Mouse (Mus musculus) embryonic fibroblast, embryonic 13.5 days (primary cell): ENCODE results near the gene Ipo11. TPM values are rescaled to one million over a fixed set of nuclear protein-coding genes. Genes with fewer than 3 reads are reported as not detected.

Experiments
- H3K27ac ChIP-seq: 2 replicates; pipeline ENCODE4 v1.5.1; 2012; ENCODE audit warnings: low read length, control low read depth, inconsistent platforms; ENCODE audit not compliant: insufficient read depth
- H3K4me1 ChIP-seq: 2 replicates; pipeline ENCODE4 v1.6.1; 2011; ENCODE audit warnings: low read length; ENCODE audit not compliant: control insufficient read depth, insufficient read depth
- H3K4me3 ChIP-seq: 2 replicates; pipeline ENCODE4 v1.5.1; 2011; ENCODE audit warnings: mild to moderate bottlenecking, control low read depth, low read length; ENCODE audit not compliant: insufficient read depth
- CTCF ChIP-seq: IDR thresholded peaks from 2 replicates; pipeline ENCODE4 v1.5.1; 2011; ENCODE audit warnings: mild to moderate bottlenecking, control low read depth, low read length, moderate library complexity, borderline replicate concordance; ENCODE audit not compliant: insufficient read depth
- POLR2A ChIP-seq: IDR thresholded peaks from 2 replicates; pipeline ENCODE4 v1.6.1; 2011; ENCODE audit warnings: low read depth, mild to moderate bottlenecking, control low read depth, low read length, moderate library complexity
- polyA plus RNA-seq: library from polyadenylated mRNA; stranded (reverse); fragments of >200 nt; gene quantifications from 2 replicates; pipeline ENCODE4 v1.2.4, GENCODE M21; 2011; ENCODE audit warnings: low read depth; ENCODE audit not compliant: missing spikeins, insufficient read length

The Ipo11 gene
- polyA plus RNA-seq, 1 experiment = 38.1 TPM

DNA sequence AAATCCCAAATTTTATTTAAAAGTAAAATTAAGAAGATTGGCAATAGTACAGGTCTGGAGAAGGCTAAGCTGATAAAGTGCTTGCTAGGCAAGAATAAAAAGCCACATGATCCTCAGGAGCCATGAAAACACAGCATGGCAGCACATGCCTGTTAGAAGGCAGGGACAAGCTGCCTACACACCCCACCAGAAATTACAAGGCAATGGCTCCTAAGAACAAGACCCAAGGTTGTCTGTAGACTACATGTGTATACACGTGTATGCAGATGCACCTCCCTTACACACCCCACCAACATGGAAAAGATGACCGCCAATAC, 112.9 kb downstream of the Ipo11 start:
- TF ChIP-seq POLR2A = no peak
- TF ChIP-seq CTCF = no peak
- Histone ChIP-seq H3K4me1 (no peaks in the 10 kb centered on the region; the same call in 1 of the 2 replicates), H3K27ac (no peak overlapping the region), H3K4me3 (no peak overlapping the region)

DNA sequence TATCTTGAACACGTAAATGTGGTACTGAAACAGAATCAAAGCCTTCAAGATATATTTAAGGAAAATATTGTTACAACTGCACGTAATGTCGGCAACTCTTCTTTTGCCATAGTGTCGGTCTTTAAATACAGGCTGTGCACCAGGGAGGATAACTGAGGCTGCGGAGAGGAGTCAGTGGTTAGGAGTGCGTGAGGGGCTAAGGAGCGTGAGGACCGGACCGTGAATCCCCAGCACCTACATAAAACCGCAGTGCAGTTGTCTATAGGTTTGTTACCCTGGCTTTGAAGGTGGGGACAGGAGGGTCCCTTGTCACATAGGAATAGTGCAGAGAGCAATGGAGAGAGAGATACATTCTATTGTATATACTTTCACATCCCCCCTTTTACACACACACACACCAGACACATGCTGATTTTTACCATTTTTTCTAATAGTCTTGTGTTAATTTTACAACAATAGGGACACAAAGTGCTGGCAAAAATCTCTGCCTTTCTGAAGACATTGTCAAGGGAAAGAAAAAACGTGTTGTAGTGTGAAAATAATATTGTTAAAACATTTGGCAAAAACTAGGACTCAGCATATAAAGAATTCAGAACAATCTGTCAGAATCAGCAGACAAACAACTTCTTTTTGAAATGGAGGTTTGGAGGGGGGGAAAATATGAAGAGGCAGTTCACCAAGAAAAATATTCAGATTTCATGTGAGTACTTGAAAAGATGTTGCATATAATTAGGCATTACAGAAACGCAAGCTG, 113.5 kb downstream of the Ipo11 start:
- H3K4me3 ChIP-seq = no peak overlapping the region
- H3K27ac ChIP-seq = no peak overlapping the region
- TF ChIP-seq CTCF (no peak), POLR2A (no peak)
- no peaks in the 10 kb centered on the region; the same call in 1 of the 2 replicates for H3K4me1 ChIP-seq

DNA sequence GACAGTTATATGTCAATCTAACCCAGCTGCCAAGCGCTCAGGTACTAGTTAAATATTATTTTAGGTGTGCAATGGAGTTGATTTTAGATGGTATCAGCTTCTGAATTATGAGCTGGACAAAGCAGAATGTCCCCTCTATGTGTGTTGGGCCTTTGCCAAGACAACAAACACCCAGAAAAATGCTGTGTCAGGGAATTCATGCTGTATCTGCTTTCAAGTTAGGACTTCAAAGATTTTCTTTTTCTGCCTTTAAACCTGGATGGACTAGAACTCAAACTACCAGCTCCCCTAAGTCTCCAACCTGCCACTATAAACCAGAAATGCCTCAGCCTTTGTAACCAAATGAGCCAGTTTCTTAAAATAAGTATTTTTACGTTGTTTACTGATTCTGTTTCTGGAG, 116.6 kb downstream of the Ipo11 start:
- Histone ChIP-seq H3K4me3 (no peak overlapping the region), H3K4me1 (no peaks in the 10 kb centered on the region; the same call in 1 of the 2 replicates), H3K27ac (no peak overlapping the region)
- TF ChIP-seq POLR2A (no peak), CTCF (no peak)

DNA sequence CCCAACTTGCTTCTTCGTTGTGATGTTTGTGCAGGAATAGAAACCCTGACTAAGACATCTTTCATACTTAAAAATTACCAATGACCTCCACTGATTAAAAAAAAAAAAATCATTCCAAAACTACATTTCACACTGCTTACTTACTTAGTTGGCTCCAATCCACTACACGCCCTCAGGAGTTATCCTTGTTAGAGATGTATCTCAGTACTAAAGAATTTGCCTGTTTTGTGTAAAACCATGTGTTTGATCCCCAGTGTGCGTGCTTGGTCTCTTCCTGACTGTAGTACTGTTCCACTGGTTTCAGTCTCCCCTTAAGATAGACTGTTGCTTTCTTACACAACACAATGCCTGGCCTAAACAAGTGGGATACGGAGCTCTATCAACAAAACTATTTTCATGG, 117.0 kb downstream of the Ipo11 start:
- H3K27ac ChIP-seq = no peak overlapping the region
- TF ChIP-seq CTCF = no peak
- no peak for TF ChIP-seq POLR2A
- no peaks in the 10 kb centered on the region; the same call in 1 of the 2 replicates for H3K4me1 ChIP-seq
- H3K4me3 ChIP-seq = no peak overlapping the region

DNA sequence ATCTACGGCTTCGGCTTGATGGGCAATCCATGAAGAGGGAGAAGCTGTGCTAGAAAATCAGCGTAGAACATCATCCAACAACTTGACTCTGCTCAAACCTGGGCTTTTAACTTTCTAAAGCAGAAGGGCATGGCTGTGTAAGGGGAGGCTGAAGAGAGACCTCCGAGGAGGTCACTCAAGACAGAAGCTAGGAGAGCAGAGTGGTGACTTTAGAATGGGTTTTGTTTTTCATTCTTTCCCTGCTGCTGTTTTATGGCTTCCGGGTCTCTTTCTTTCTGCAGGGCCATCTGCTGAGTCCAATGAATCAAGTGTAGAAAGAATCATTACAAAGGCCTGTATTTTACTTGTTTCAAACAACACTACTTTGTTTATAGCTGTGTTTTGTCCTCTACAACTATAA, 119.7 kb downstream of the Ipo11 start:
- no peak overlapping the region for H3K27ac ChIP-seq
- TF ChIP-seq CTCF (no peak), POLR2A (no peak)
- H3K4me3 ChIP-seq = no peak overlapping the region
- no peaks in the 10 kb centered on the region; the same call in 1 of the 2 replicates for H3K4me1 ChIP-seq

DNA sequence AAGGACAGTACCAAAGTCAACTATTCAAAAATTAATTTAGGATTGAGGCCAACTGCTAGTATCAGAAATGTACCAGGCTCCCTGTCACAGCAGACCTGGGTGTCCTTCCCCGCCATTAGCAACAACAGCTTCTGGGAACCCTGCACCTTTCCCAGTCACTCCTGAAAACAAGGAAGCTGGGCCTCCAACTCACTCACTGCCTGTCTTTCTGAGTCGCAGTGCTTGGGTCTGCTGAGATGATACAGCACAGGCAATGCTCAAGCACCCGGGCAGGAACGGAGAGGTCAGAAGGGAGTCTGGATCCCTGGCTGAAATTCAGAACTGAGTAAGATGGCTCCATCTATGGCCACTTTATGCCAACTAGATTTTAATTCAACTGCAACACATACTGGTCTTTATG, 123.2 kb downstream of the Ipo11 start:
- no peaks in the 10 kb centered on the region for H3K4me1 ChIP-seq

DNA sequence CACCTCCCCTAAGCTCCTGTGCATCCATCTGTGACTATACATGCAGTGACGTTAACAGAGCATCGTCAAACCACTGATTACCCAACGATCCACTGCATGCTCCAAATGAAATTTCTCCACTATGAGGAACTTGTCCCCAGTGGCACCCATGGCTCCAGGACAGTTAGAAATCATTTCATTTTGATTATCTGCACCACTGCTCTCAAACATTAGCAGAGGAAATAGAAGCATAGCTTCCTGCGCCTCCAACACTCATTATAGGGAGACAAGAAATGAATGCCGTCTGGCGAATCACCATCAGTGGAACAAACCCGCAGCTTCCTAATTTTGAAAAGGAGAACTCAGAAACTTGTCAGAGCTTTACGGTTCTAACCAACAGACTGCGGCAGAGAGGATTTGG, 123.7 kb downstream of the Ipo11 start:
- Histone ChIP-seq H3K4me3 (no peak overlapping the region), H3K4me1 (no peaks in the 10 kb centered on the region), H3K27ac (no peak overlapping the region)
- TF ChIP-seq POLR2A (no peak), CTCF (no peak)

More for the DNA sequence above, 123.2 kb downstream of the Ipo11 start:
- TF ChIP-seq POLR2A = no peak
- no peak for TF ChIP-seq CTCF
- no peak overlapping the region for H3K4me3 ChIP-seq
- no peak overlapping the region for H3K27ac ChIP-seq

DNA sequence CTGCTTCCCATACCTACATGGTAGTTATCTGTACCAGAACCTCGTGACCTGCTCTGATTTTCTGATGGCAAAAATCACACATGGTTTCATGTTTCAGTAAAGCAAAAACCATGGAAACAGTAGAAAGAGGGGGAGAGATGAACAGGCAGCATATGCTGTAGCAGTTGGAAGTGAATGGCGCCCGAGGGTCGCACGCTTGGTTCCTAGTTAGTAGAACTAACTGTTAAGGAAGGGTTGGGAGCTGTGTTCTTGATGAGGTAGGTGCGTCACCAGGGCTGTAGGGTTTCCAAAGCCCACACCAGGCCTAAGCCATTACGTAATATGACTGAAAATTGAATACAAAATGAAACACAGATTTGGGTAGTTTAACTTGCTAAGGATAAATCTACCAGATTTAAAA, 126.6 kb downstream of the Ipo11 start:
- Histone ChIP-seq H3K4me3 (no peak overlapping the region), H3K4me1 (no peaks in the 10 kb centered on the region), H3K27ac (no peak overlapping the region)
- TF ChIP-seq POLR2A (no peak), CTCF (no peak)

DNA sequence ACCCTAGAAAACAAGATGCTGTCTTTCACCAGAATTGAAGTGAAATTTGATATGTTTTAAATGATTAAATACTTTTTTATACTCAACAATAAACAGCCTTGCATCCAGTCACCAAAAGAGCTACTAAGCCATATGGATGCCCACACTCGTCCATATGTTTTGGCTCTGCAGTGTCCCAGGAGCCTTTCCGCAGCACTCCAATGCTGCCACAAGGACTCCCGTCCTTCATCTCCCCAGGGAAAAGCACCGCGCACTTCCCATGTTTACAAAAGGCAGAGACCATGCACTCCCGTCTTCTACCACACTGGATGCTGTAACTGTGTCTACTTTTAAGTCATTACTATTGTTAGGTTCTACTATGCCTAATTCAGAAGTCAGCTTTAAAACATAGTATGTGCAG, 127.9 kb downstream of the Ipo11 start:
- no peaks in the 10 kb centered on the region for H3K4me1 ChIP-seq
- H3K4me3 ChIP-seq = no peak overlapping the region
- no peak overlapping the region for H3K27ac ChIP-seq
- no peak for TF ChIP-seq POLR2A
- TF ChIP-seq CTCF = no peak

DNA sequence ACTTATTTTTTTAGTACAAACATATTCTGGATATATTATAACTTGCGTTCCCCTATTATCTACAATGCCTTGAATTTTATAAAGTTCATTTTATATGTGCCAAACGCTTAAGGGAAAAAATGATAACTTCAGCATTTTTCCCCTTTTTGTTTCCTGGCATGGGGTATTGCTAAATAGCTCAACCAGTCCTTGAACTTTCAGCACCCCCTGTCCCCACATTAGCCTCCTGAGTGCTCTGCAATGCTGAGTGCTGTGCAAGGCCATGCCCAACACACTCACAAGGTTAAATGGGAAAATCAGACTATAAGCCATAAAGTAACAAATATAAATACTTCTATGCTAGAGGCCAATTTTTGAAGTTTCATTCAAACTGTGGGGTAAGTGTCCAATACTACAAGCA, 128.4 kb downstream of the Ipo11 start:
- Histone ChIP-seq H3K4me1 (no peaks in the 10 kb centered on the region), H3K27ac (no peak overlapping the region), H3K4me3 (no peak overlapping the region)
- no peak for TF ChIP-seq POLR2A
